Mouse (Mus musculus) T-helper 1 cell (primary cell): Measurements from ENCODE around the gene Filip1.
"Not testable (repeated sequence)": the region's sequence is repeated elsewhere in the genome, so short reads cannot be mapped to it uniquely, and the experiment has no call there.

ENCODE experiments used
- in situ Hi-C: fragments of 300-600 bp; cut with MboI, MseI; formaldehyde crosslinking; loops from one replicate; pipeline ENCODE4 v1.15.1; 2025; ENCODE audit warnings: high pct_unique_total_duplicates

Filip1 gene

DNA sequence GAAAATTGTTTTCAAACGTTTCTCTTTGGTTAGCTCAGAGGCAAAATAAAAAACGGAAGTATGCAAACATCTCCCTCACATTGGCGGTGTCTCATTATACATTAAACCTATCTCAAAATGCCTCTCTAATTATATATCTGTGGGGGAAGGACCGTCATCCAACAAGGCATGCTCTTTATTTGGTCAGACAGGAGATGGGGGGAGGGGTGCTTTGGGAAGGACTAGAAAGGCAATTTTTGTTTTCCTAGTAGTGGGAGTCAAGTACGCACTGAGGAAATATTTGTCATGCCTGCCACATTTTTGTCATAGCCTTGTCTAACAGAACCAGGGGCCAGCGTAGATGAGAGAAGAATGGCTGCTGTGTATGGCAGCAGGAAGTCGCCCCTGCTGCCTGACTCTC, at the start of gene Filip1:
Gene Filip1 (minus strand): TSS at position 101 of the 400 bp plus-strand sequence.
- in situ Hi-C loops = no loop called here

DNA sequence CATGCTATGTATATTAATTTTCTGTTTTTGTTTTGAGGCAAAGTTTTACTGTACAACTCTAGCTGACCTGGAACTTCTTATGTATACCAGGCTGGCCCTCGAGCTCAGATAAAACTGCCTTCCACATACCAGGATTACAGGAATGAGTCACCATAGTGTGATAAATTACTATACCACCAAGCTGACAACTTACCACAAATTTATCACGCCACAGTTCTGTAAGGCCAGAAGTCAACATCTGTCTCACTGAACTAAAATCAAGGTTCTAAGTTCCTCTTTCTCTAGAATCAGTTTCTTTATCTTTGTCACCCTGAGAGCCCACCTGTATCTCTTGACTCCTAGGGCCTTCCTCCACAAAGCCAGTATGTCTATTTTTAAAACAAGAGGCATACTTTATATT, 45.0 kb upstream of the Filip1 start:
- in situ Hi-C loops = no loop called here

DNA sequence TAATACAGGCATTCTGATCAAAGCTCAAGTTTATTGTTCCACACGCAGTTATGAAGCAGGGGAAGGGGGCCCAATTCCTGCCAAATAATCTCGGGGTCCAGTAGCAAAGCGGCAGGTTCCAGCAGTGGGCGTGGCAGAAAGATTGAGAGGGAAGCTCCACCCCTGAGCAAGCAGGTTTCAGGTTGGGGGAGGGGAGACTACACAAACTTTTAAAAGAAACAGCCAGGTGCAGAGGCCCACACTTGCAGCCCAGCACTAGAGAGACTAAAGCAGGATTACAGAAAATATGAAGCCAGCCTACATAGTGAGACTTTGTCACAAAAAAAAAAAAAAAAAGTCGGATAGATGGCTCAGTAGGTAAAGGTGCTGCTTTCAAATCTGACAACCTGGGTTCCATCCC, 40.3 kb upstream of the Filip1 start:
- in situ Hi-C loops = no loop called here

DNA sequence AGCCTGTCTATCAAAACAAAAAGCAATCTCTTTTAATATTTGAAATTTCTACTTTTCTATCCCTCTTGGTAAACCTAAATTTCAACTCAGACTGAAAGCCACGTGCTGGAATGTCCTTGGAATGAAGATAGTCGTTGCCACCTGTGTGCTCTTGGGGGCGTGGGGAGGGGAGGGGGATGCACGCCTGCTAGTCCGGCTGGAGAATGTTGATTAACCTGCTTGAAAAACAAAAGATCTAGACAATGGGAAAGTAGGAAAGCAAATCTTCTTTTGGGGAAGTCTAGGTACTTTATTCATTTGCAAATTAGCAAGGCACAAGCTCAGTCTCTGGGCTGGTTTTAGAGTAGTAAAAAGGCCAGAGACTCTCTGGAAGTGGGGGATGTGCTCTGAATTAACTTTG, 36.6 kb upstream of the Filip1 start:
- in situ Hi-C loops = loop anchor here (10.0 kb wide), 1 partner anchor 756 kb away; no protein-coding TSS in a partner anchor

DNA sequence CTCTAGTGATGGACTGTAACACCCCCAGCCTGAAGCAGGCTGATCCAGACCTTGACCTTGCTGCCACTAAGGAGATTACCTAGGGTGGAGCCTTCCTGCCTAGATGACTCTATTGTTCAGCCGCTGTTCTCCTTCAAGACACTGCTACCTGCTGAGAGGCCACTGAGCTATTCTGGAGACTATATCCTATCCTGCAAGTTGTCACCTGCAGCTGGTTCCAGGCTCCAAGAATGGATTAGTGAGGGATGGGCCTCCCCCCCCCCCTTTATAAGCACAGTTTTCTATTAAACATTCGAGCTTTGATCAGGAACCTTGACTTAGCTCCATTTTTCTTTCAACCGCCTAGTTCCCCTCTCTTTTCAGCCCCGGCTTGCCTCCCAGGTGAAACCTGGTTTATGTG, 31.6 kb upstream of the Filip1 start:
- in situ Hi-C loops = loop anchor here (10.0 kb wide), 1 partner anchor 760 kb away; no protein-coding TSS in a partner anchor

DNA sequence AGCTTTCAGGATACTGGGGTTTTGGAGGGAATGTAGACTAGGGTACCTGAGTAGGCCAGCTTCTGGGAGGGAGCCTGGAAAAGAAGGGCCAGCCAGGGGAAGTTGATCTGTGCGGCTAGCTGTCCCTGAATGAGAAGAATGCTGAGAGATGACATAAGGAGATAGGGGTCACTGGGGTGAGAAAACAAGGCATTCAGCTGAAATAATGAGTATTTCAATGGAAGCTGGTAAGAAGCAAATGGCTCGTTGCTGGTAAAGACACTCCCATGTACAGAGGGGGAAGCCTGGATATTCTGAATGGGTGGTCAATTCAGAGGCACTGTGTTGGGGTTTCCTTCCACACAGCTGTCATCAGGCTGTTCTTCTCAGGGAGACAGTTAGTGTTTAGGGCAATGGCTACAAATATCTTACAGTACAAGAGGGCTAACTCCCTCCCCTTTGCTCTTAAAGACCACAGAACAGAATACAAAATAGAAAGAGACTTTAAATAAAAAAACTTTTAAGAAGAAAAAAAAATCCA, 26.7 kb upstream of the Filip1 start:
- in situ Hi-C loops = no loop called here

DNA sequence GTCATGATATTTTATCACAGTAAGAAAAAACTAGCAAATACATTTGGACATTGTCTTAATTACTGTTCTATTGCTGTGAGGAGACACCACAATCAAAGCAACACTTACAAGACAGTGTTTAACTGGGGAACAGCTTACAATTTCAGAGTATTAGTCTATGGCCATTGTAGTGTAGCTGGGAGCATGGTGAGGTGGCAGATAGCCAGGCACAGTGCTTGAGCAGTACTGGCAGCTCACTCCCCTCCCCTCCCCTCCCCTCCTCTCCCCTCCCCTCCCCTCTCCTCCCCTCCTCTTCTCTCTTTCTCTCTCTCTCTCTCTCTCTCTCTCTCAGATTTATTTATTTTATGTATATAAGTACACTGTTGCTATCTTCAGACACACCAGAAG, 25.3 kb upstream of the Filip1 start:
- in situ Hi-C loops = no loop called here

DNA sequence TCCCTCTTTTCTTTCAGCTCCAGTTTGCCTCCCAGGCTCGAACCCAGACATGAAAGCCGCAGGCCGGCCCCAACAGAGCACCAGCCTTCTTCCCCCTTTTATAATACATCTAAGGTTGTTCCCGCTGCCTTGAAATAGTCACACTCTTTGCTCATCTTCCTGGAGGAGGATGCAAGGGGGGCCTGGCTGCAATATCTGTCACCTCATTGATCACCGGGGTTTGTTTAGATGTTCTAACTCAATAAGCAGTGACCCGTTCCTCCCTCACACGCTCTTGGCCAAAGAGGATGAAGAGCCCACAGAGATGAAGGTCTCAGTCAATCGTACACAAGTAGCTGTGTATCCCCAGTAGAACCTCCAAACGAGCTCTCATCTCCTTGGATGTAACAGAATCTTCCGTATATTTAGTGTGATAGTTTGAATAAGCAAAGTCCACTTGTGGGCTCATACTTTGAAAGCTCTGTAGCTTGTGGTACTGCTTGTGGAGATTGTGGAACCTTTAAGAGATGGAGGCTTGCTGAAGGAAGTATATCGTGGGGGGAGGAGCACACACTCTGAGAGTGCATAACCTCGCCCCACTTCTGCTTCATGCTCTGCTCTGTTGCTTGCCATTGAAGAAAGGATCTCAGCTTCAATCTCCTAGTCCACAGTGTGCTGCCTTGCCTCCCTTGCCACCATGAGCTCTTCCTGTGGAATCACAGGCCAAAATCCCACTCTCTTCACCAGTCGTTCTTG, 24.8 kb upstream of the Filip1 start:
- in situ Hi-C loops = no loop called here

DNA sequence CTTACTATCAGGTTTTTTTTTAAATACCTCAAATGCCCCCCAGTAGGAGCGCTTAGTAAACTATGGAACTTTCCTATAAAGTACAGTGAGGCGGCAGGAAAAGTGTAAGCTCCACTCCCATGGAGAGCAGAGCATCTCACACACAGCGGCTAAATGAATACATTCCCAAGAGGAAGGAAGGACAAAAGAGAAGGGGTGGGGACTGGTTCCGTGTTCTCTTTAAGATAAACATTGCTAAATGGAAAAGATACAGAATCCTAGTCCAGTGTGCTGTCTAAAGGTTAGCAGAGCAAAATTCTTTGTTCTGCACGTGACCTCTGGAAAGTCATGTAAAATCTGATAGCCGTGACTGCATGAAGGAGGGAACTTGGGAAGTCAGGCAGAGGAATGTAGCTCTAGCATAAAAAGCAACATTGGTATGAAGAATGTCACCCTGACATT, 13.9 kb upstream of the Filip1 start:
- in situ Hi-C loops = no loop called here

DNA sequence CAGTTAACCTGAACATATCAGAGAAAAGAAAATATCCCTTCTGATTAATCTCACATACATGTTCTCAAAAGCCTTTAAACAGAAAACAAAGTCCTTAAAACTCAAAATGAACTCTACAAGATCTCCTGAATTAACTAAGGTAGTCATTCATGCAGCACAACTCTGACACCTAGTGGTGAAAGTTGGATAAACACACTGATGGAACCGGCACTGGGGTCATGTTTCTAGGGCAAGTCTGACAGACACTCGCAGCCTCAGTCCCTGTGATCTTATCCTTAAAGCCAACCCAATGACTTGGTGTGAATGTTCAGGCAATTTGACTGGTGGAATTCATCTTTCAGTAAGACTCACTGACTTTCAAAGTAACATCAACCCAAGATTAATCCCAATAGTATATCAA, 13.4 kb upstream of the Filip1 start:
- in situ Hi-C loops = no loop called here

DNA sequence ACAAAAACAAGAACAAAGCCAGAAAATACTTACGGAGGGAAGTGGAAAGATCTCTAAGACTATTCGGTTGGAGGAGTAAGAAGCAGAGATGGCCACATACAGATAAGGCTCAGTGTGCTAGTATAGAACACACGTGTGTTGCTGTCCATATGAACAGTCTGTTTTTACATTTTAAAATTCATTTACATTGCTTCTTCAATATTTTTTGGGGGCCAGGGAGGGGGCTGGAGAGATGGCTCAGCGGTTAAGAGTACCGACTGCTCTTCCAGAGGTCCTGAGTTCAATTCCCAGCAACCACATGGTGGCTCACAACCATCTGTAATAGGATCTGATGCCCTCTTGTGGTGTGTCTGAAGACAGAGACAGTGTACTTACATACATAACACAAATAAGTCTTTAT, 12.7 kb upstream of the Filip1 start:
- in situ Hi-C loops = not testable (repeated sequence)

DNA sequence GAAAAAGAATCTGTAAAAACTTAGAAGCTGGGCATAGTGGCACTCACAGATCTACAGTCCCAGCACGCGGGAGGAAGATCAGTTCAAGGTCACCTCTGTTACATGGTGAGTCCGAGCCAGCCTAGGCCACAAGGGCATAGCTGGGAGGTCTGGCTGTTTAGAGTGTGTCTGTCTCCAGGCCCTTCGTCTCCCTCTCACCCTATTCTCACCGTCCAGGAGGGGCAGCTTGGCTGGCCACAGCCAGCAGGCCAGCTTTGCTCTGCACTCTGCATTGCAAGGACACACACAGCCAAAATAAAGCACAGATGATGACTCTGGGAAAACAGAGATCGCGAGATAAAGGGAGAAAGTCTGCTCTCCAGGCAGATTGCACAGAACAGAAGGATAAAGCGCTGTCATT, 10.2 kb upstream of the Filip1 start:
- in situ Hi-C loops = no loop called here

DNA sequence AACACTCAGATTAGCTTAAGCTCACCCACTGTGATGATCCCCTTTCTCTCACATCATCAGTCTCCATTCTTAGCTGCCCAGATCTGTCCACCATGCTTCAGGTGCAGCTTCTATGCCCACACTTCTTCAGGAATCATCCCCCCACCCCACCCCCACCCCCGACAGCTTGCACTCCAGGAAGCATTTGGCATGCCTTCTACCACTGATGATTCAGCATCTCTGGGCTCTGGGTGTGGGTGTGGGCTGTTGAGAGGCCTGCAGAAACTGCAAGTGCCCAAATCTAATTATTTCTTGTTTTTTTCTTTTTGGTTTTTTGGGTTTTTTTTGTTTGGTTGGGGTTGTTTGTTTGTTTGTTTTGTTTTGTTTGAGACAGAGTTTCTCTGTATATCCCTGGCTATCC, 9.0 kb upstream of the Filip1 start:
- in situ Hi-C loops = no loop called here

DNA sequence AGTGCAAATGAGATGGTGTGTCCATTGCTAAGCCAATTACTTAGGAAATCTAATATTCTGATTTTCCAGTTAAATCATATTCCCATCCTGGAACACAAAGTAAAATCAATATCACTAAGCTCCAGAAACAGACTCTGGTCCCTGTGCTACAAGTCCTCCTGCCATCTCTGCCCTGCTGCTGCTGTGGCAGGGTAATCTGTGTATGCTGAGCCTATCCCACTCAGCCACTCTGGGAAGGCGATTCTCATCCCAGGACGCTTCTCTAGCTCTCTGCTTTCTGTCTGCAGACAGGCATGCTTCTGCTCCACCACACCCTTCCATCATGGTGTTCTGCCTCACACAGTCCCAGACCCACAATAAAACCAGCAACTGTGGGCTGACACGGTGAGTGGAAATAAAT, 7.8 kb upstream of the Filip1 start:
- in situ Hi-C loops = no loop called here

DNA sequence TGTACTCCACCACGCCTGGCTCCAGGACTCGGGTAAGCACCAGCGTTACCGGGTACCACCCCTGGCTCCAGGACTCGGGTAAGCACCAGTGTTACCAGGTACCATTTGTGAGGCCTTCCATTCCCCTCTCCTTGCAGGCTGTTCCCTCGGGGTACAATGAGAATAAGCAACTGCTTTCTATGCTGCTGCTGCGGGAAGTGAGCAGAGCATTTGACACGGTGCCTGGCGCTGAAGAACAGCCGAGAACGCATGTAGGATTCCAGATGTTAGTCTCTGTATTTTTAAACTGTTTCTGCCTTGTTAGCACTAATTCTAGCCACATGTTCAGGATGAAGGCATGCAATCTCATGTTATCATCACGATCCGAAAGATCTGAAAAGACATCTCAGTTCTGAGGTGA, 635 bp downstream of the Filip1 start:
- in situ Hi-C loops = no loop called here

DNA sequence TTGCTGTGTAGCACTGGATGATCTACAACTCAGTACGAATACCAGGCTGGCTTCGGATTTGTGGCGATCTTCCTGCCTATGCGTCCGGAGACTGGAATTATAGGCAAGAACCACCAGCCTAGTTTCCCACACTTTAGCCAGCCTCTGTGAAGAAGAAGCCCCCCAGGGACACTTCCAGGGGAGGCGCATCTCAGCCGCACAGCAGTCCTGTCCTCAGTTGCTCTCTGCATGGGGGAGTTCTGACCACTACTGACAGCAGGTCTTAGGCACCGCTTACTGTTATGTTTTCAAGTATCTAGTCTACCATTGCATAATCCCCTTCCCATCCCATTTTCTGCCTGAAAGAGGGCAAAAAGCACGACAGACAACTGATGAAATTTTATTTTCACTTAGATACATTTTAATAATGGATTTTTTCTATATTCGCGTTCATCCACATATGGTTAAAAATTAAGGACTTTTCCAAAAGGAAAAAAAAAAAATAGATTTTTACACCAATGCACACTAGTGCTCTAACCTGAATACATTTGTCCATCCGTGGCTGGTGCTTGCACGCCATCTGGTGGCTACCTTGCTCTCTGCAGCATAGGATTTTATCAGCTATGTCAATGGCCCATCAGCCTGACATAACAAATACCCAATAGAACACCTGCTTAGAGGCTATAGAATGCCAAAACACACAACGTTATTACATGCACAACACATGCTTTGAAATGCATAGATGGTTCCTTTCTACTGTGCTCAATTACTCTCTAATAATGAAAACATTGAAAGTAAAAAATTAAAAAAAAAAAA, 10.1 kb downstream of the Filip1 start:
- in situ Hi-C loops = loop anchor here (10.0 kb wide), 1 partner anchor 248 kb away; the partner anchor contains the start of gene Cox7a2

DNA sequence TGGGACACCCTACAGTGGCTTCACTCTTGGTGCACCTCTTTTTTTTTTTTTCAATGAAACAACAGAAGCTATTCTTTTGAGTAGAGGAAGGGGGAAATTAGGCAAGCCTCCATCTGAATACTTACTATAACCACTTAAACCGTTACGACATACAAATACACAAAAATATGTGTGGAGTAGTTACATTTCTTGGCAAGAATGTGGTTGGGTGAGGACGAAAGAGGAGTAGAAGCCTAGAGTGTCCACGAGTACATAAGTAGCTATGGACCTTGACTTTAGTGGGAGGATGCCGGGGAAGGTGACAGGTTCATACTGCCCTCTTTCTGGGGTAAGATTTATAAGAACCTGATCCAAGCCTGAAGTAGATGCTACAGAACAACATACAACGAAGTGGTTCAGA, 15.4 kb downstream of the Filip1 start:
- in situ Hi-C loops = loop anchor here (5.0 kb wide), 1 partner anchor 185 kb away; no protein-coding TSS in a partner anchor

DNA sequence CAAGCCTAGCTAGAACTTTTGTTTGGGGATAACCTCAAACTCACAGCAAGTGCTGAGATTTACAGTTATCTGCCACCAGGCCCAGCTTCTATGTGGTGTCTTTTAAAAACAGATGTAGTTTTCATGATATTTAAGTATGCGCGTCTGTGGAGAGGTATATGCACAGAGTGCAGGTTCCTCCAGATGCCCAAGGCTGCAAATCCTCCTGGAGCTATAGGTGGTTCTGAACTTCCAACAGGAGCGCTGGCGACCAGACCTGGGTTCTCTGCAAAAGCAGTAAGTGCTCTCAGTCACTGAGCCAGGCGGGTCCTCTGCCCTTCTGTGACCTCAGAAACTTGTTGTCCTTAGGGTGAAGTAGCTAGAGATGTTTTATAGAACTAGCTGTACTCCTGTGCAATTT, 18.4 kb downstream of the Filip1 start:
- in situ Hi-C loops = no loop called here

DNA sequence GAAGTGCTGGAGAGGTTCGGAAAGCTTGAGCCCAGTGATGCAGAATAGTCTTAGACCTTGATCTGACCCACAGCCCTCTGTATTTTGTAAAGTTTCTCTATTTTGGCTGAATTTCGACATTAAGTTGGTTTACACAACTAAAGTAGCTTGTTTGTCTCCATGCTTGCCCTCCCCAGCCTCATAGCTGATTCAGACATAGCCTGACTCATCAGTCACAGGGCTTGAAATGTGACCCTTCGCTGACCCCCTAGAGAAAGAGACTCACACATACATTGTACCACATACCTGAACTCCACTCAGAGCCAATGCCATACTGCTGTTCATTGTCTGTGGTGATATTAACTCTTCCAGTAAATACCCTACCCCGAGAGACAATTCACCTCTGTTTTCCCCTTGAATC, 19.6 kb downstream of the Filip1 start:
- in situ Hi-C loops = no loop called here

DNA sequence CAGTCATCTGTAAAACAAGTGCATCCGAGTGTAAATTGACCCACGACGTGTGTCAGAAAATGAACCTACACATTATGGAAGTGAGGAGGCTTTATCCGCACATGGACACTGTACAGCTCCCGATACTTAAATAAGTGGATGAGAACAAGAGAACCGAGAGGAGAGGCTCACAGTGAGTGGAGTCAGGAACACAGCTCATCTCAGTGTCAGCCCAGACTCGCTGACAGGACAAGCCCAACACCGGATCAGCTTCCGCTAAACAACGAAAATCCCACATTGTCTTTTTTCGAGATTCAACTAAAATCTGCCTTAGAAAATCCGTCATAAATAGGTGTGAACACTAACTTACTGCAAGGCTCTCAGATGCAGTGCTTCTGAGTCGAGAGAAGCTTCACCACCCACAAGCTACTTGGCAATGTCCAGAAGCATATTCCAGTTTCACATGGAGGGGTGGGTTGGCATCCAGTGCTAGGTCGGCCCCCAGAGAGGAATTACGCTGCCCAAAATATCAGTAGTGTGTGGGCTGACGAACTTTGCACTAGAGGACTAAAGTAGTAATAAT, 22.1 kb downstream of the Filip1 start:
- in situ Hi-C loops = no loop called here

DNA sequence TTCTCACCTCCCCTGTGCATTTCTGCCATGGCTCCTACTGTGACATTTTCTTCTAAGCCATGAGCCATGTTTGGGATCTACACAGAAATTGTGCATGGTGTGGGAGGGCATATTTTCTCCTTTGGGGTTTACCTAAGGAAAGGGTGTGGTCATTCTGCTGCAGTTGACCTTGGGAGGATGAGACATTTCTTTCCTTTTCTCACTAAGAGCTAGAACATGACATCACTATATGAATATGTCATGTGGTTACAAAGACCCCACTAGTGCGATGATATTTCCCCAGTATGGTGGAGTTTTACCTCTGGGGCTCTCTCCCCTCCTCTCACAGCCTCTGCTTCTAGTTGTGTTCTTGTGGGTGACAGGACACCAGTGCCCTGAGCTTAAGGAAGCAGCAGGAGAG, 22.9 kb downstream of the Filip1 start:
- in situ Hi-C loops = no loop called here

DNA sequence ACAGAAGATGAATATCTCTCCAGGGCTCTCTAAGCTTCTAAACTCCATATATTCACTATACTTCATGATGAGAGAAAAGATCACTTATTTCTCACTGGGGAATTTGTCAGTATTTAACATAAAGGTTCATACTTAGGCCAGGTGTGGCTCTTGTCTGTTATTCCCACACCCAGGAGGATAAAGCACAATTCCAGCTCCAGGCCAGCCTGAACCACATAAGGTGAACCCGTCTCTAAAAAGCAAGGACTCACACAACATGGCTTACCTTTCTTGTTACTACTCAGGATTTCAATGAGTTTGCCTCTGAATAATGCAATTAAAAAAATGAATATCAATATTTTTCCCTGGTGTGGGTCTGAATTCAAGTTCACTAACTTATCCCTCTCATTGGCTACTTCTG, 23.6 kb downstream of the Filip1 start:
- in situ Hi-C loops = no loop called here
